In the genomic region with DNA sequence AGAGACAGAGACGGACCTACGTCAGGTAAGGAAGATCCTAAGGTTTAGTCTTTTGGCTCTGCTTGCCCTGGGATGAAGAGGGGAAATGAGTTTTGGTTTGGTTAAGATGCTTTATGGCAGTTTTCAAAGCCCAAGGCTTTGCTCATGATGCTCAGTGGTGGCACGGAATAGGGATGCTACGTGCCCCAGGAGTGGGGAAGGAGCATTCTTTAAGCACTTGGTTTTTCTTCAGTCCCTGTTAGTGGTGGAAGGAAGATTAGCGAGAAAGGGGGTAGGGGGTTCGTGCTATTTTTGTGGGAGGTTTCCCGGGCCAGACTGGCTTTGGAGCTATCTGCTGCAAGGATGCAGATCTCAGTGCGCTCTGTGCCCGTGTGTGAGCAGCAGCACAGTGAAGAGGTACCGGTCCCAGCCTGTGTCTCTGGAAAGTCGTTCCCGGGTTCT, we compare ENCODE assay signal across 8 mouse cellular contexts. TPM values are rescaled to one million over a fixed set of nuclear protein-coding genes. Genes with fewer than 3 reads are reported as not detected.
DNase-seq lines count a peak whose midpoint lies in the region; ATAC-seq and TF ChIP-seq lines count a peak whose summit lies in the region.

No protein-coding gene starts in this region.

- peak; percentile 58 for DNase-seq in retina, embryonic 14.5 days (ENCODE audit: low spot score)
- DNase-seq in retina, postnatal 1 day = no peak
- DNase-seq in embryonic facial prominence, embryonic 14.5 days (ENCODE audit: low spot score) = peak; percentile 34
- DNase-seq in induced T-regulatory cell, adult 2 months (ENCODE audit: low read depth) = peak; percentile 75
- DNase-seq in right cerebral cortex, postnatal 10 days (ENCODE audit: low spot score in 2 of 2) = peak; percentile 31 to 46
- DNase-seq in urinary bladder, postnatal 36 days (ENCODE audit: low spot score in 2 of 2) = no peak

- TF ChIP-seq POLR2A in bone marrow macrophage, adult 2 months (IDR thresholded peaks at IDR 0.05; ENCODE audit: borderline replicate concordance, low read depth, low read length) = no peak

- no peak for TF ChIP-seq CTCF in bone marrow macrophage, adult 2 months (IDR thresholded peaks at IDR 0.05; ENCODE audit: low read depth, low read length)

- no peak for ATAC-seq in embryonic facial prominence, embryonic 14.5 days (ENCODE audit: low read depth)
- ATAC-seq in liver, embryonic 12.5 days = no peak

- H3K4me1 ChIP-seq in bone marrow macrophage, adult 2 months (ENCODE audit: control insufficient read depth, insufficient read depth, low read length) = peaks cover 3% of the 10 kb centered on the region; the same call in 1 of the 2 replicates
- peaks cover 14% of the 10 kb centered on the region for H3K4me1 ChIP-seq in embryonic facial prominence, embryonic 14.5 days (ENCODE audit: control insufficient read depth, insufficient read depth, low read length)
- peaks cover 39% of the 10 kb centered on the region for H3K4me1 ChIP-seq in liver, embryonic 12.5 days

- no peaks in the 10 kb centered on the region for H3K27me3 ChIP-seq in embryonic facial prominence, embryonic 14.5 days (replicated peaks; ENCODE audit: control insufficient read depth, insufficient read depth, low read length)
- peaks cover 3% of the 10 kb centered on the region; the same call in 1 of the 2 replicates for H3K27me3 ChIP-seq in liver, embryonic 12.5 days (replicated peaks)

- H3K4me2 ChIP-seq in embryonic facial prominence, embryonic 14.5 days (ENCODE audit: low read depth, low read length) = peak overlapping the region; percentile 77
- H3K4me2 ChIP-seq in liver, embryonic 12.5 days = peak overlapping the region; percentile 99

- H3K36me3 ChIP-seq in embryonic facial prominence, embryonic 14.5 days (ENCODE audit: control insufficient read depth, insufficient read depth, low read length) = peaks cover 7% of the 10 kb centered on the region; the same call in 1 of the 2 replicates
- peaks cover 5% of the 10 kb centered on the region; the same call in 1 of the 2 replicates for H3K36me3 ChIP-seq in liver, embryonic 12.5 days

- peak overlapping the region; percentile 70 for H3K4me3 ChIP-seq in bone marrow macrophage, adult 2 months (ENCODE audit: insufficient read depth, low read length)
- H3K4me3 ChIP-seq in embryonic facial prominence, embryonic 14.5 days (ENCODE audit: low read depth, low read length) = peak overlapping the region; percentile 65
- H3K4me3 ChIP-seq in liver, embryonic 12.5 days = peak overlapping the region; percentile 80

- 0% methylated on average over 12 of the region's 12 CpGs for WGBS in embryonic facial prominence, embryonic 14.5 days
- WGBS in liver, embryonic 12.5 days (ENCODE audit: insufficient replicate concordance) = under 1% methylated on average over 12 of the region's 12 CpGs

- H3K27ac ChIP-seq in bone marrow macrophage, adult 2 months (ENCODE audit: insufficient read depth, low read depth, low read length) = no peak overlapping the region
- peak overlapping the region; percentile 63 for H3K27ac ChIP-seq in embryonic facial prominence, embryonic 14.5 days (replicated peaks; ENCODE audit: low read depth, low read length)
- H3K27ac ChIP-seq in liver, embryonic 12.5 days = peak overlapping the region; percentile 69

- no peaks in the 10 kb centered on the region for H3K9me3 ChIP-seq in embryonic facial prominence, embryonic 14.5 days (ENCODE audit: control insufficient read depth, low read length)
- H3K9me3 ChIP-seq in liver, embryonic 12.5 days (replicated peaks) = no peaks in the 10 kb centered on the region

- peak overlapping the region; percentile 67 for H3K9ac ChIP-seq in embryonic facial prominence, embryonic 14.5 days (ENCODE audit: low read depth, low read length)
- H3K9ac ChIP-seq in liver, embryonic 12.5 days = peak overlapping the region; percentile 79

RNA-seq across cellular contexts. Expression of a gene that starts 0.7 kb away (rescaled TPM):
- 0.58 and 0.84 TPM in 2 replicates for polyA plus RNA-seq in bone marrow macrophage, adult 2 months (2012; ENCODE audit: insufficient read depth, insufficient read length, missing spikeins)
- polyA plus RNA-seq in embryonic facial prominence, embryonic 14.5 days (2014; fragmentation: Nextera tagmentation; extraction: Ambion mirVana) = 1.0 and 2.4 TPM in 2 replicates
- polyA plus RNA-seq in liver, embryonic 12.5 days (2016; fragmentation: Nextera tagmentation; extraction: Ambion mirVana) = 0.85 and 0.98 TPM in 2 replicates

RNA-seq across cellular contexts. Expression of a gene that starts 21.7 kb away (rescaled TPM):
- 1.2 and 2.3 TPM in 2 replicates for polyA plus RNA-seq in bone marrow macrophage, adult 2 months (2012; ENCODE audit: insufficient read depth, insufficient read length, missing spikeins)
- polyA plus RNA-seq in embryonic facial prominence, embryonic 14.5 days (2014; fragmentation: Nextera tagmentation; extraction: Ambion mirVana) = 17.1 and 17.7 TPM in 2 replicates
- 3.8 and 4.1 TPM in 2 replicates for polyA plus RNA-seq in liver, embryonic 12.5 days (2016; fragmentation: Nextera tagmentation; extraction: Ambion mirVana)

Comparison
In these comparisons a context has a peak if more than half of its experiments do, and no peak if none do; other contexts are left out.
1. DNase-seq: peak in retina, embryonic 14.5 days (single experiment), embryonic facial prominence, embryonic 14.5 days (single experiment), induced T-regulatory cell, adult 2 months (single experiment) and right cerebral cortex, postnatal 10 days (2 of 2); none in retina, postnatal 1 day (single experiment) and urinary bladder, postnatal 36 days (0 of 2).
2. Peak in every context shown above with its lines, with median percentiles within 50 percentile points of each other: H3K4me3 ChIP-seq.